Mouse (Mus musculus): ENCODE data around the gene Nt5m. TPM values are rescaled to one million over a fixed set of nuclear protein-coding genes. Genes with fewer than 3 reads are reported as not detected.

Nt5m gene
- polyA plus RNA-seq, 2 experiments, result 8.9 to 10.6 TPM

GRCm38 (mm10) chr11:59899711-59900685 is 60.8 kb downstream of the Nt5m start:
- Histone ChIP-seq H3K4me1 (replicated peaks; ENCODE audit: control insufficient read depth in 2 of 2, insufficient read depth in 2 of 2, low read length in 1 of 2) (peaks cover 0 to 2% of the 10 kb centered on the region in 2 experiments; a peak in 1 of 4 replicates), H3K4me2 (ENCODE audit: low read depth) (no peak overlapping the region), H3K9me3 (ENCODE audit: control insufficient read depth, low read length) (no peaks in the 10 kb centered on the region), H3K27ac (no peak overlapping the region), H3K36me3 (replicated peaks; ENCODE audit: control insufficient read depth, insufficient read depth, low read depth) (no peaks in the 10 kb centered on the region), H3K27me3 (ENCODE audit: control insufficient read depth, insufficient read depth, low read length) (no peaks in the 10 kb centered on the region), H3K4me3 (ENCODE audit: insufficient read depth in 1 of 2, low read depth in 2 of 2, low read length in 2 of 2) (no peak overlapping the region), H3K9ac (replicated peaks) (no peak overlapping the region)
- WGBS (ENCODE audit: insufficient replicate concordance), result 49% methylated on average over 13 of the region's 13 CpGs
- no peak for DNase-seq (ENCODE audit: low read depth in 3 of 3, low spot score in 3 of 3)
- TF ChIP-seq EP300 (IDR thresholded peaks at IDR 0.05; ENCODE audit: low read depth) (no peak), CTCF (IDR thresholded peaks at IDR 0.05; ENCODE audit: low read depth) (no peak)
- no peak for ATAC-seq (ENCODE audit: insufficient read depth)

DNA sequence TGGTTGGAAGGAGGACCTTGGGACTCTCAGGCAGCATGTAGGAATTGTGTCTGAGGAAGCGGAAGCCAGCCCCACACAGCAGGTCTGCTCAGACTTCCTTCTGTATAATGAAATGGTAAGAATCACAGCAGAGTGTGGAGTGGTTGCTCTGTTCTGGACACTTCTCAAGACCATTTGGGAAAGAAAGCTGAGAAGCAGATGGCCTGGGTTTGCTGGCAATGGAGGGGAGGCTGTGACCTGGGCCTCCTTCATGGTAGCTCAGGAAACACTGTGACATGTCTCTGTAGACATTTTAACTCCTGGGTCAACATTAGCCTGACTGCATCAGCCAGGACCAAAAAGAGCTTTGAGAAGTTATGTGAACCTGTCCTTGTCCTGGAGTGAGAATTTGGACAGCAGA is 61.7 kb downstream of the Nt5m start:
- no peak for TF ChIP-seq CTCF (IDR thresholded peaks at IDR 0.05; ENCODE audit: low read depth)
- Histone ChIP-seq H3K27ac (no peak overlapping the region), H3K4me3 (ENCODE audit: insufficient read depth in 1 of 2, low read depth in 2 of 2, low read length in 2 of 2) (no peak overlapping the region), H3K4me2 (ENCODE audit: low read depth) (no peak overlapping the region), H3K4me1 (replicated peaks; ENCODE audit: control insufficient read depth in 2 of 2, insufficient read depth in 2 of 2, low read length in 1 of 2) (0 out of 4 replicates have a peak, but pooled peaks cover 0 to 2% of the 10 kb centered on the region in 2 experiments), H3K9ac (replicated peaks) (no peak overlapping the region), H3K9me3 (ENCODE audit: control insufficient read depth, low read length) (no peaks in the 10 kb centered on the region), H3K27me3 (ENCODE audit: control insufficient read depth, insufficient read depth, low read length) (no peaks in the 10 kb centered on the region), H3K36me3 (replicated peaks; ENCODE audit: control insufficient read depth, insufficient read depth, low read depth) (no peaks in the 10 kb centered on the region)
- 89% methylated on average over 1 of the region's 1 CpGs for WGBS (ENCODE audit: insufficient replicate concordance)
- ATAC-seq (ENCODE audit: insufficient read depth) (no peak), DNase-seq (ENCODE audit: low read depth in 3 of 3, low spot score in 3 of 3) (no peak)

GRCm38 (mm10) chr11:59902045-59902726 is 62.9 kb downstream of the Nt5m start:
- H3K4me2 ChIP-seq (ENCODE audit: low read depth), result no peak overlapping the region
- no peak overlapping the region for H3K9ac ChIP-seq (replicated peaks)
- no peak for ATAC-seq (ENCODE audit: insufficient read depth)
- H3K27me3 ChIP-seq (ENCODE audit: control insufficient read depth, insufficient read depth, low read length), result no peaks in the 10 kb centered on the region
- H3K4me3 ChIP-seq (ENCODE audit: insufficient read depth in 1 of 2, low read depth in 2 of 2, low read length in 2 of 2), result no peak overlapping the region
- H3K36me3 ChIP-seq (replicated peaks; ENCODE audit: control insufficient read depth, insufficient read depth, low read depth), result no peaks in the 10 kb centered on the region
- TF ChIP-seq EP300 (IDR thresholded peaks at IDR 0.05; ENCODE audit: low read depth) (no peak), CTCF (IDR thresholded peaks at IDR 0.05; ENCODE audit: low read depth) (no peak)
- 51% methylated on average over 8 of the region's 8 CpGs for WGBS (ENCODE audit: insufficient replicate concordance)
- no peak for DNase-seq (ENCODE audit: low read depth in 3 of 3, low spot score in 3 of 3)
- H3K4me1 ChIP-seq (replicated peaks; ENCODE audit: control insufficient read depth in 2 of 2, insufficient read depth in 2 of 2, low read length in 1 of 2), result 0 out of 4 replicates have a peak, but pooled peaks cover 0 to 2% of the 10 kb centered on the region in 2 experiments
- H3K9me3 ChIP-seq (ENCODE audit: control insufficient read depth, low read length), result no peaks in the 10 kb centered on the region
- no peak overlapping the region for H3K27ac ChIP-seq

DNA sequence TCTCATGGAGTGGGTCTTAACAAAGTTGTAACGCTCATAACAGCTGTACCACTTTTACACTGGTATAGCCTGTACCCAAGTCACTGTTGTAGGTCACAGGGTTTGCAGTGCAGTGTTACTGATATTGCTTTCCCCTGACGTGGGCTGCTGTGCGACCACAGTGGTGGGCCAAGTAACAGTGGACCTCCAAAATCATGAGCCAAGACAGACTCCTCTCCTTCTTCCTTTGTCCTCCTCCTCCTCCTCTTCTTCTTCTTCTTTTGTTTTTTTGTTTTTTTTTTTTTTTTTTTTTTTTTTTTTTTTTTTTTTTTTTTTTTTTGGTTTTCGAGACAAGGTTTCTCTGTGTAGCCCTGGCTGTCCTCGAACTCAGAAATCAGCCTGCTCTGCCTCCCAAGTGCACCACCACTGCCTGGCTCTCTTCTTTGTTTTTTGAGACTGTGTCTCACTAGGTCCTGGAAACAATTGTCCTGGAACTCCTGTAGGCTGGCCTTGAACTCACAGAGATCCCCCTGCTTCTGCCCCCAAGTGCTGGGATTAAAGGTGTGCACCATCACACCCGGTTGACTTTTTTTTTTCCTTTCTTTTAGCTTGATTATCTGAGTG is 67.4 kb downstream of the Nt5m start:
- H3K4me1 ChIP-seq (replicated peaks; ENCODE audit: control insufficient read depth in 2 of 2, insufficient read depth in 2 of 2, low read length in 1 of 2), result peaks cover 0 to 12% of the 10 kb centered on the region in 2 experiments; a peak in 2 of 4 replicates
- no peaks in the 10 kb centered on the region for H3K9me3 ChIP-seq (ENCODE audit: control insufficient read depth, low read length)
- no peak overlapping the region for H3K4me3 ChIP-seq (ENCODE audit: insufficient read depth in 1 of 2, low read depth in 2 of 2, low read length in 2 of 2)
- no peak overlapping the region for H3K9ac ChIP-seq (replicated peaks)
- DNase-seq (ENCODE audit: low read depth in 3 of 3, low spot score in 3 of 3) (no peak), ATAC-seq (ENCODE audit: insufficient read depth) (no peak)
- 63% methylated on average over 6 of the region's 6 CpGs for WGBS (ENCODE audit: insufficient replicate concordance)
- TF ChIP-seq EP300 (IDR thresholded peaks at IDR 0.05; ENCODE audit: low read depth) (no peak), CTCF (IDR thresholded peaks at IDR 0.05; ENCODE audit: low read depth) (no peak)
- H3K27me3 ChIP-seq (ENCODE audit: control insufficient read depth, insufficient read depth, low read length), result no peaks in the 10 kb centered on the region
- no peak overlapping the region for H3K27ac ChIP-seq
- H3K4me2 ChIP-seq (ENCODE audit: low read depth), result no peak overlapping the region
- no peaks in the 10 kb centered on the region for H3K36me3 ChIP-seq (replicated peaks; ENCODE audit: control insufficient read depth, insufficient read depth, low read depth)

Measured in liver, embryonic 14.5 days (tissue).